ENCODE assay signal across 9 mouse cellular contexts in genomic region chr7:90041565-90042024, GRCm38 (mm10).
A peak's percentile ranks its signal among the peaks of the same experiment; 100 is the strongest.
DNase-seq lines count a peak whose midpoint lies in the region; ATAC-seq and TF ChIP-seq lines count a peak whose summit lies in the region.
"Had no signal": no experiment of that assay in that cellular context is flagged by ENCODE, and none has a peak within 500 bp of the region (broad histone marks: within the 10 kb centered on the region; RNA-seq: fewer than 3 reads in every experiment).

No protein-coding gene starts in this region.

- no peak overlapping the region for H3K9ac ChIP-seq in hindbrain, embryonic 16.5 days (ENCODE audit: low read depth, low read length)
- no peak overlapping the region for H3K9ac ChIP-seq in heart, postnatal 0 days (replicated peaks; ENCODE audit: low read depth, low read length)
- peak overlapping the region; percentile 69 for H3K9ac ChIP-seq in liver, embryonic 12.5 days
- H3K9ac ChIP-seq in hindbrain, embryonic 14.5 days: no peak overlapping the region
- H3K9ac ChIP-seq: midbrain, embryonic 12.5 days had no signal

- no peak for TF ChIP-seq EP300 in heart, postnatal 0 days (IDR thresholded peaks at IDR 0.05; ENCODE audit: low read depth)

- no peaks in the 10 kb centered on the region for H3K36me3 ChIP-seq in hindbrain, embryonic 16.5 days (ENCODE audit: control insufficient read depth, insufficient read depth, low read length)
- no peaks in the 10 kb centered on the region for H3K36me3 ChIP-seq in hindbrain, embryonic 10.5 days
- H3K36me3 ChIP-seq in heart, postnatal 0 days (replicated peaks; ENCODE audit: control insufficient read depth, insufficient read depth, low read length): no peaks in the 10 kb centered on the region
- no peaks in the 10 kb centered on the region for H3K36me3 ChIP-seq in liver, embryonic 12.5 days
- no peaks in the 10 kb centered on the region for H3K36me3 ChIP-seq in hindbrain, embryonic 14.5 days (replicated peaks; ENCODE audit: control insufficient read depth, insufficient read depth)
- H3K36me3 ChIP-seq: midbrain, embryonic 12.5 days had no signal

- 63% methylated on average over 5 of the region's 5 CpGs for WGBS in hindbrain, embryonic 16.5 days
- 61% methylated on average over 5 of the region's 5 CpGs for WGBS in hindbrain, embryonic 10.5 days
- 49% methylated on average over 5 of the region's 5 CpGs for WGBS in heart, postnatal 0 days
- 22% methylated on average over 5 of the region's 5 CpGs for WGBS in liver, embryonic 12.5 days (ENCODE audit: insufficient replicate concordance)
- WGBS in hindbrain, embryonic 14.5 days: 56% methylated on average over 5 of the region's 5 CpGs

- no peak for DNase-seq in hindbrain, embryonic 10.5 days (ENCODE audit: low spot score)
- DNase-seq in heart, postnatal 0 days (ENCODE audit: low spot score): peak; percentile 61
- DNase-seq in right cerebral cortex, postnatal 25 days: no peak
- DNase-seq in ovary, adult 18-20 months (ENCODE audit: low spot score): no peak
- no peak for DNase-seq in hindbrain, embryonic 14.5 days (ENCODE audit: low spot score)

- H3K9me3 ChIP-seq in hindbrain, embryonic 16.5 days (ENCODE audit: control insufficient read depth, low read length): no peaks in the 10 kb centered on the region
- no peaks in the 10 kb centered on the region for H3K9me3 ChIP-seq in hindbrain, embryonic 10.5 days
- H3K9me3 ChIP-seq in heart, postnatal 0 days (replicated peaks; ENCODE audit: control insufficient read depth, low read length): no peaks in the 10 kb centered on the region
- no peaks in the 10 kb centered on the region for H3K9me3 ChIP-seq in liver, embryonic 12.5 days (replicated peaks)
- H3K9me3 ChIP-seq in hindbrain, embryonic 14.5 days (ENCODE audit: control insufficient read depth, low read length): no peaks in the 10 kb centered on the region
- H3K9me3 ChIP-seq: midbrain, embryonic 12.5 days had no signal

- TF ChIP-seq CTCF in heart, postnatal 0 days (IDR thresholded peaks at IDR 0.05; ENCODE audit: low read depth): no peak

- H3K27me3 ChIP-seq in hindbrain, embryonic 16.5 days (replicated peaks; ENCODE audit: control insufficient read depth, insufficient read depth, low read length): no peaks in the 10 kb centered on the region
- H3K27me3 ChIP-seq in hindbrain, embryonic 10.5 days (ENCODE audit: insufficient read depth, poor library complexity, severe bottlenecking): no peaks in the 10 kb centered on the region
- H3K27me3 ChIP-seq in heart, postnatal 0 days (ENCODE audit: control insufficient read depth, insufficient read depth, low read length): no peaks in the 10 kb centered on the region
- H3K27me3 ChIP-seq in liver, embryonic 12.5 days (replicated peaks): no peaks in the 10 kb centered on the region
- no peaks in the 10 kb centered on the region for H3K27me3 ChIP-seq in hindbrain, embryonic 14.5 days (ENCODE audit: control insufficient read depth, insufficient read depth, low read length)
- H3K27me3 ChIP-seq: midbrain, embryonic 12.5 days had no signal

- H3K4me2 ChIP-seq in hindbrain, embryonic 16.5 days (ENCODE audit: low read length): no peak overlapping the region
- no peak overlapping the region for H3K4me2 ChIP-seq in heart, postnatal 0 days (ENCODE audit: low read depth, low read length)
- H3K4me2 ChIP-seq in liver, embryonic 12.5 days: peak overlapping the region; percentile 56
- H3K4me2 ChIP-seq in hindbrain, embryonic 14.5 days (replicated peaks): no peak overlapping the region
- H3K4me2 ChIP-seq: midbrain, embryonic 12.5 days had no signal

- ATAC-seq in hindbrain, embryonic 16.5 days: no peak
- peak; percentile 88 for ATAC-seq in activated CD4-positive, CD25-positive, alpha-beta regulatory T cell, adult 4 months
- ATAC-seq in heart, postnatal 0 days (ENCODE audit: insufficient read depth, low read depth): peak; percentile 62
- ATAC-seq in liver, embryonic 12.5 days: peak; percentile 69
- ATAC-seq in hindbrain, embryonic 14.5 days (ENCODE audit: low FRiP score): no peak

- H3K4me1 ChIP-seq in hindbrain, embryonic 16.5 days (ENCODE audit: control insufficient read depth, insufficient read depth, low read depth, low read length): no peaks in the 10 kb centered on the region
- peaks cover 21% of the 10 kb centered on the region for H3K4me1 ChIP-seq in hindbrain, embryonic 10.5 days (replicated peaks)
- peaks cover 19% of the 10 kb centered on the region for H3K4me1 ChIP-seq in heart, postnatal 0 days (ENCODE audit: control insufficient read depth, insufficient read depth)
- peaks cover 77% of the 10 kb centered on the region for H3K4me1 ChIP-seq in liver, embryonic 12.5 days
- no peaks in the 10 kb centered on the region for H3K4me1 ChIP-seq in hindbrain, embryonic 14.5 days (replicated peaks; ENCODE audit: control insufficient read depth, insufficient read depth, low read length)

- no peak overlapping the region for H3K4me3 ChIP-seq in hindbrain, embryonic 16.5 days (ENCODE audit: low read length)
- no peak overlapping the region for H3K4me3 ChIP-seq in hindbrain, embryonic 10.5 days
- no peak overlapping the region for H3K4me3 ChIP-seq in heart, postnatal 0 days (ENCODE audit: low read depth, low read length)
- 0 out of 2 replicates have a peak overlapping the region, but pooled peaks have one; percentile 3 for H3K4me3 ChIP-seq in liver, embryonic 12.5 days
- H3K4me3 ChIP-seq in hindbrain, embryonic 14.5 days (replicated peaks; ENCODE audit: low read length): no peak overlapping the region
- H3K4me3 ChIP-seq: midbrain, embryonic 12.5 days had no signal

- H3K27ac ChIP-seq in hindbrain, embryonic 16.5 days (ENCODE audit: low read depth, low read length): 0 out of 2 replicates have a peak overlapping the region, but pooled peaks have one; percentile 1
- H3K27ac ChIP-seq in hindbrain, embryonic 10.5 days: no peak overlapping the region
- peak overlapping the region; percentile 55 for H3K27ac ChIP-seq in heart, postnatal 0 days (ENCODE audit: low read depth)
- peak overlapping the region; percentile 91 for H3K27ac ChIP-seq in liver, embryonic 12.5 days
- no peak overlapping the region for H3K27ac ChIP-seq in hindbrain, embryonic 14.5 days

Comparison
In these comparisons a context has a peak if more than half of its experiments do, and no peak if none do; other contexts are left out.
1. H3K27ac ChIP-seq: peak in hindbrain, embryonic 16.5 days (single experiment), heart, postnatal 0 days (single experiment) and liver, embryonic 12.5 days (single experiment); none in hindbrain, embryonic 10.5 days (single experiment) and hindbrain, embryonic 14.5 days (single experiment).
2. ATAC-seq: peak in activated CD4-positive, CD25-positive, alpha-beta regulatory T cell, adult 4 months (single experiment), heart, postnatal 0 days (single experiment) and liver, embryonic 12.5 days (single experiment); none in hindbrain, embryonic 16.5 days (single experiment) and hindbrain, embryonic 14.5 days (single experiment).